ENCODE assay signal across 10 mouse cellular contexts in the genomic region with DNA sequence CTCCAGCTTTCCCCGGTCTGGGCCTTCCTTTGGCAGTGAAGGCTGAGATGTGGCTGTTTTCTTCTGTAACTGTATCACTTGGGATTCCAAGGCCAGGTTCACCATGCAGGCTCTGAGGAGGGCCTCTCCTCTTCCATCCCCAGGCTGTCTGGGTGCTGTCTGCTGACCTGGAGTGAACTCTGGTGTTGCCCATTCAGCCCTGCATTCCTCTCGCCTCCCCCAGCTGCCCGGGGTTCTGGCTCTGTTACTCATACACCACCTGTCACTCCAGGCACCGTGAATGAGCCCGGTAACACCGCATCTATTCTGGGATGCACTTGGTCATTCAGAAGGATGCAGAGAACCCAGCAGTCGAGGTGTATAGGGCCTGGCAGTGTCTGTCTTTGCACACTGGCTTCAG. TPM values are rescaled to one million over a fixed set of nuclear protein-coding genes. Genes with fewer than 3 reads are reported as not detected.
DNase-seq lines count a peak whose midpoint lies in the region; ATAC-seq and TF ChIP-seq lines count a peak whose summit lies in the region.
"Had no signal": no experiment of that assay in that cellular context is flagged by ENCODE, and none has a peak within 500 bp of the region (broad histone marks: within the 10 kb centered on the region; RNA-seq: fewer than 3 reads in every experiment).

No protein-coding gene starts in this region.

- no peaks in the 10 kb centered on the region for H3K9me3 ChIP-seq in hindbrain, embryonic 13.5 days
- H3K9me3 ChIP-seq: forebrain, embryonic 13.5 days had no signal

- H3K36me3 ChIP-seq in heart, adult 2 months (ENCODE audit: control insufficient read depth, insufficient read depth, low read length) = peaks cover under 1% of the 10 kb centered on the region
- H3K36me3 ChIP-seq in hindbrain, embryonic 13.5 days = 0 out of 2 replicates have a peak, but pooled peaks cover 5% of the 10 kb centered on the region

- H3K27ac ChIP-seq in heart, adult 2 months = no peak overlapping the region; the same call in 1 of the 2 replicates
- H3K27ac ChIP-seq in hindbrain, embryonic 13.5 days = no peak overlapping the region
- H3K27ac ChIP-seq: forebrain, embryonic 13.5 days had no signal

- ATAC-seq in hindbrain, embryonic 13.5 days (ENCODE audit: low FRiP score) = no peak
- ATAC-seq: forebrain, embryonic 13.5 days had no signal

- H3K79me2 ChIP-seq in heart, adult 2 months (replicated peaks; ENCODE audit: control insufficient read depth, insufficient read depth, low read length) = peaks cover 8% of the 10 kb centered on the region

- H3K9ac ChIP-seq in heart, adult 2 months (ENCODE audit: low read depth, low read length) = no peak overlapping the region
- no peak overlapping the region for H3K9ac ChIP-seq in hindbrain, embryonic 13.5 days
- H3K9ac ChIP-seq: forebrain, embryonic 13.5 days had no signal

- no peak for TF ChIP-seq CTCF in heart, adult 2 months (IDR thresholded peaks at IDR 0.05)

- peaks cover 56% of the 10 kb centered on the region for H3K4me1 ChIP-seq in heart, adult 2 months (ENCODE audit: control insufficient read depth, insufficient read depth, low read length)
- peaks cover 79% of the 10 kb centered on the region for H3K4me1 ChIP-seq in hindbrain, embryonic 13.5 days (replicated peaks)

- H3K4me2 ChIP-seq in hindbrain, embryonic 13.5 days = no peak overlapping the region
- H3K4me2 ChIP-seq: forebrain, embryonic 13.5 days had no signal

- 0 out of 2 replicates have a peak, but pooled peaks have one; percentile 28 for TF ChIP-seq EP300 in heart, adult 2 months (IDR thresholded peaks at IDR 0.05; ENCODE audit: insufficient read depth, low read depth, low read length)

- DNase-seq in heart, adult 2 months = peak in 1 of 2 experiments; percentile 33
- no peak for DNase-seq in heart, postnatal 36 days
- DNase-seq in cerebellum, adult 11 months = peak; percentile 50
- DNase-seq in gastrocnemius, postnatal 10 days = peak; percentile 46
- peak; percentile 49 to 51 for DNase-seq in kidney, postnatal 36 days
- DNase-seq in thymus, postnatal 10 days (ENCODE audit: low spot score in 2 of 2) = no peak
- DNase-seq in right cerebral cortex, postnatal 4 days = no peak
- DNase-seq: thymus, adult 18-20 months had no signal

- 25% methylated on average over 7 of the region's 7 CpGs for whole genome bisulfite sequencing in heart, adult 2 months
- 39% methylated on average over 7 of the region's 7 CpGs for WGBS in hindbrain, embryonic 13.5 days

- no peaks in the 10 kb centered on the region for H3K27me3 ChIP-seq in heart, adult 2 months (ENCODE audit: control insufficient read depth, insufficient read depth, low read length)
- no peaks in the 10 kb centered on the region for H3K27me3 ChIP-seq in hindbrain, embryonic 13.5 days
- H3K27me3 ChIP-seq: forebrain, embryonic 13.5 days had no signal

- TF ChIP-seq POLR2A in heart, adult 2 months (IDR thresholded peaks at IDR 0.05; ENCODE audit: insufficient read depth, low read depth, low read length) = no peak

- H3K4me3 ChIP-seq in heart, adult 2 months = no peak overlapping the region
- H3K4me3 ChIP-seq in hindbrain, embryonic 13.5 days = no peak overlapping the region
- H3K4me3 ChIP-seq: forebrain, embryonic 13.5 days had no signal

- intact Hi-C loops in heart, adult 2 months (cut with DNase I) = no loop called here
- intact Hi-C loops in heart, postnatal 36 days (cut with DNase I) = no loop called here

RNA-seq across cellular contexts. Expression of a gene that starts 38.4 kb away (rescaled TPM):
- 100 to 1,000 TPM in 1 of 2 experiments, 10 to 100 TPM in 1; 86.6 to 107 TPM for total RNA-seq in heart, adult 2 months (2021)
- 176 and 204 TPM in 2 replicates for polyA plus RNA-seq in heart, adult 2 months (2012; rRNA removed)
- total RNA-seq in heart, postnatal 36 days (2021) = 100 to 1,000 TPM in 1 of 2 experiments, 10 to 100 TPM in 1; 97.9 to 115 TPM
- total RNA-seq in gastrocnemius, postnatal 10 days (2021) = 100 to 1,000 TPM; 186 to 216 TPM
- polyA plus RNA-seq in hindbrain, embryonic 13.5 days (2015; fragmentation: Nextera tagmentation; extraction: Ambion mirVana) = 39.1 and 53.3 TPM in 2 replicates

Comparison
In these comparisons a context has a peak if more than half of its experiments do, and no peak if none do; other contexts are left out.
1. DNase-seq: peak in cerebellum, adult 11 months (single experiment), gastrocnemius, postnatal 10 days (single experiment) and kidney, postnatal 36 days (2 of 2); none in heart, postnatal 36 days (0 of 2), thymus, postnatal 10 days (0 of 2) and right cerebral cortex, postnatal 4 days (single experiment).